Mouse (Mus musculus): ENCODE data around the gene AC161166.1. TPM values are rescaled to one million over a fixed set of nuclear protein-coding genes. Genes with fewer than 3 reads are reported as not detected.
A peak's percentile ranks its signal among the peaks of the same experiment; 100 is the strongest.

Gene AC161166.1
- total and polyA plus RNA-seq, 3 experiments, result 0.22 TPM; not detected in 2

DNA sequence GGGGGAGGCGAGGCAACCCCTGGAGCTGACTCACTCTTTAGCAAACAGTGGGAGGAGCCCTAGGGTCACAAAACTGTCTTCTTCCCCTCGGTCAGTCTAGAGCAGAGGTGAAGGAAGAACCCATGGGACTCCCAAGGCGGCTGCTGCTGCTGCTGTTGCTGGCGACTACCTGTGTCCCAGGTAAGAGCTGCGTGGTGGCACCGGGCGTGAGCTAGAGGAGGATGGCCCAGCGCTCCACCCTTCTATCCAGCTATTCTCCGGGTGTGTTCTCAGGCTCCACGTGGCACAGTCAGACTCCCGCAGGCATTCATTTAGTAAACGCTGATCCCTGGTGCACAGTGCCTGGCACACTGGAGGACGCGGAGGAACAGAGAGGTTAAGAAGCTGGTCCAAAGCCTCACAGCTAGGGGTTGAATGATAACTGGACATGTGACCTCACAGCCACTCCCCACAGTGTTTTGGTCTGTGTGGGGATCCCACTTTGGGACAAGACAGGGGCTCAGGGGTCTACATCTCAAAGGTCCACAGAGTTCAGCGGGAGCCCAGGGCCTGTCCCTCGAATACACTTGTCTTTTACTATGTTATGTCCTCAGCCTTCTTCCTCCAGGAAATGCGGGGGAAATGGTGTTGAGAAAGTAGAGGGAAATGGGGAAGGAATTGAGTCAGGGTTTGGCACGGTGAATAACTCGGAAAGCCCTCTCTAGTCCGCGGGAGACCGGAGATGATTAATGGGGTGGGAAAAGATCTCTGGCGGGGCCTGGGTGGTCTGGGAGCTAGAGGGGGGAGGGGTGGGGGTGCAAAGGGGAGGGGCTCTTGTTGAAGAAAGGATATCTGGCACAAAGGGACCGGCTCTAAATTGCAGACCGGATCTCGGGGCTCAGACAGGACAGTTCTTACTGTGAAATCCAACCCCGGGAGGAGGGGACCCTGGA lies 49.6 kb downstream of the AC161166.1 start, which contains the start of gene Plaur:
Gene Plaur (plus strand): TSS at position 97 of the 932 bp plus-strand sequence.
- Histone ChIP-seq H3K27me3 (ENCODE audit: insufficient read depth, low read length) (peaks cover 35% of the 10 kb centered on the region), H3K36me3 (replicated peaks) (no peaks in the 10 kb centered on the region), H3K4me3 (ENCODE audit: low read depth, low read length) (peak within 1 kb of the TSS; percentile 9; the same call in 1 of the 2 replicates), H3K9me3 (replicated peaks) (no peaks in the 10 kb centered on the region), H3K4me1 (ENCODE audit: insufficient read depth, low read depth, low read length) (peaks cover 12% of the 10 kb centered on the region)
- no peak for TF ChIP-seq CTCF (IDR thresholded peaks at IDR 0.05; ENCODE audit: low read depth, low read length)
- no peak for TF ChIP-seq POLR2AphosphoS5 (IDR thresholded peaks at IDR 0.05; ENCODE audit: insufficient replicate concordance, low read depth, low read length)
- TF ChIP-seq GATA2 (IDR thresholded peaks at IDR 0.05; ENCODE audit: borderline replicate concordance, low read depth, low read length), result no peak
- TF ChIP-seq TAL1 (conservative IDR thresholded peaks at IDR 0.05; ENCODE audit: low read depth, low read length), result no peak
- no peak for TF ChIP-seq GATA1 (IDR thresholded peaks at IDR 0.05; ENCODE audit: borderline replicate concordance, low read length)
- no peak for ATAC-seq (ENCODE audit: extremely low read depth, insufficient number of reproducible peaks, low FRiP score, poor library complexity, severe bottlenecking)
- DNase-seq (ENCODE audit: low spot score), result peak; percentile 45

DNA sequence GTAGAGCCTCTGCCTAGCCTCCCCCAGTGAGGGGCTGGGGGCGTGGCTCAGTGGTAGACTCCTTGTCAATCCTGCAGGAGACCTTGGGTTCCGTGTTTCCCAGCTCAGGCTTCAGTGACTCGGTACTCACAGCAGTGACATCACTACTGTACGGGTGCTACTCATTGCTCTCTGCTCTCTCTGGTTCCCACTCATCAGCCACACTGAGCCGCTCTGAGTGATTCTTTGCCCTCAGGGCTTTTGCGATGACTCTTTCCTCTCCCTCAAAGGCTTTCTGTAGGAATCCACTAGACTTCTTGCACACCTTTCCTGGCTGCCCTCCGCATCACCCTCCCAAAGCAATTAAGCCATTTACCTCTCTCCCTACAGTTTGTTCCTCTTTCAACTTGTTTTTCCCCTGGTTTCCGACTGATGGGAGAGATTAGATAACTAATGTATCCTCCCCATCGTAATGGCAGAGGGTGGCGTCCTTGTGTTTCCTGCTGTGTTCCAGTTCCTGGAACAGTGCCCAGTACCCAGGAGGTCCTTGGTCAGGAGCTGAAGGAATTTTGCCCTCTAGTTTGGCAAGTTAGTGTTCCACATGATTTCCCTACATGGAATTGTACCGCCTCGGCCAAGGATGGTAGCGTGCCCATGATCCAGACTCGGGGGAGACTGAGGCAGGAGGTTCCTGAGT lies 50.7 kb downstream of the AC161166.1 start:
- DNase-seq (ENCODE audit: low spot score) (no peak), ATAC-seq (ENCODE audit: extremely low read depth, insufficient number of reproducible peaks, low FRiP score, poor library complexity, severe bottlenecking) (no peak)
- Histone ChIP-seq H3K36me3 (replicated peaks) (no peaks in the 10 kb centered on the region), H3K4me1 (ENCODE audit: insufficient read depth, low read depth, low read length) (peaks cover 12% of the 10 kb centered on the region), H3K9me3 (replicated peaks) (no peaks in the 10 kb centered on the region), H3K4me3 (ENCODE audit: low read depth, low read length) (no peak overlapping the region), H3K27me3 (ENCODE audit: insufficient read depth, low read length) (peaks cover 37% of the 10 kb centered on the region)
- TF ChIP-seq POLR2AphosphoS5 (IDR thresholded peaks at IDR 0.05; ENCODE audit: insufficient replicate concordance, low read depth, low read length) (no peak), GATA1 (IDR thresholded peaks at IDR 0.05; ENCODE audit: borderline replicate concordance, low read length) (no peak), GATA2 (IDR thresholded peaks at IDR 0.05; ENCODE audit: borderline replicate concordance, low read depth, low read length) (no peak), TAL1 (conservative IDR thresholded peaks at IDR 0.05; ENCODE audit: low read depth, low read length) (no peak), CTCF (IDR thresholded peaks at IDR 0.05; ENCODE audit: low read depth, low read length) (no peak)

Other genes with a start within 250 kb of the AC161166.1 start
Only the 20 nearest of the 22 such genes appear.
- gene Zfp61, start 211.2 kb downstream of the AC161166.1 start, total RNA-seq (2014; fragmentation: Nextera tagmentation), result 14.7 and 19.0 TPM in 2 replicates
- 21.5 and 23.2 TPM in 2 replicates for gene Zfp61, start 211.2 kb downstream of the AC161166.1 start, total RNA-seq (2017)
- 3.9 and 5.0 TPM in 2 replicates for gene Zfp61, start 211.2 kb downstream of the AC161166.1 start, polyA plus RNA-seq (2012)
- gene Zfp94, start 195.8 kb downstream of the AC161166.1 start, total RNA-seq (2014; fragmentation: Nextera tagmentation), result 8.9 and 12.5 TPM in 2 replicates
- 5.4 and 6.0 TPM in 2 replicates for gene Zfp94, start 195.8 kb downstream of the AC161166.1 start, total RNA-seq (2017)
- gene Zfp94, start 195.8 kb downstream of the AC161166.1 start, polyA plus RNA-seq (2012), result 3.1 and 3.5 TPM in 2 replicates
- gene Tescl, start 178.5 kb downstream of the AC161166.1 start, total RNA-seq (2014; fragmentation: Nextera tagmentation), result not detected in 2 replicates
- gene Tescl, start 178.5 kb downstream of the AC161166.1 start, total RNA-seq (2017), result not detected in 2 replicates
- gene Tescl, start 178.5 kb downstream of the AC161166.1 start, polyA plus RNA-seq (2012), result not detected in 2 replicates
- not detected in 2 replicates for gene Lypd5, start 163.3 kb downstream of the AC161166.1 start, total RNA-seq (2014; fragmentation: Nextera tagmentation)
- gene Lypd5, start 163.3 kb downstream of the AC161166.1 start, total RNA-seq (2017), result not detected in 2 replicates
- not detected in 2 replicates for gene Lypd5, start 163.3 kb downstream of the AC161166.1 start, polyA plus RNA-seq (2012)
- 14.0 and 40.3 TPM in 2 replicates for gene Kcnn4, start 142.2 kb downstream of the AC161166.1 start, total RNA-seq (2014; fragmentation: Nextera tagmentation)
- gene Kcnn4, start 142.2 kb downstream of the AC161166.1 start, total RNA-seq (2017), result 20.4 and 22.9 TPM in 2 replicates
- gene Kcnn4, start 142.2 kb downstream of the AC161166.1 start, polyA plus RNA-seq (2012), result 66.2 and 70.4 TPM in 2 replicates
- gene Smg9, start 112.8 kb downstream of the AC161166.1 start, total RNA-seq (2014; fragmentation: Nextera tagmentation), result 21.7 and 77.3 TPM in 2 replicates
- gene Smg9, start 112.8 kb downstream of the AC161166.1 start, total RNA-seq (2017), result 16.1 and 19.1 TPM in 2 replicates
- gene Smg9, start 112.8 kb downstream of the AC161166.1 start, polyA plus RNA-seq (2012), result 61.5 and 67.4 TPM in 2 replicates
- 2.0 TPM in 1 of 2 replicates, not detected in the other for gene Irgc1, start 60.2 kb downstream of the AC161166.1 start, total RNA-seq (2014; fragmentation: Nextera tagmentation)
- 0.33 TPM in 1 of 2 replicates, not detected in the other for gene Irgc1, start 60.2 kb downstream of the AC161166.1 start, total RNA-seq (2017)
- 0.06 and 0.09 TPM in 2 replicates for gene Irgc1, start 60.2 kb downstream of the AC161166.1 start, polyA plus RNA-seq (2012)
- not detected in 2 replicates for gene Plaur, start 50.0 kb downstream of the AC161166.1 start, total RNA-seq (2014; fragmentation: Nextera tagmentation)
- 0.11 and 0.17 TPM in 2 replicates for gene Plaur, start 50.0 kb downstream of the AC161166.1 start, total RNA-seq (2017)
- gene Plaur, start 50.0 kb downstream of the AC161166.1 start, polyA plus RNA-seq (2012), result 0.11 and 0.17 TPM in 2 replicates
- gene Cadm4, start 30.4 kb downstream of the AC161166.1 start, total RNA-seq (2014; fragmentation: Nextera tagmentation), result not detected in 2 replicates
- 0.06 TPM in 1 of 2 replicates, not detected in the other for gene Cadm4, start 30.4 kb downstream of the AC161166.1 start, total RNA-seq (2017)
- 0.02 and 0.16 TPM in 2 replicates for gene Cadm4, start 30.4 kb downstream of the AC161166.1 start, polyA plus RNA-seq (2012)
- gene Zfp428, start 5.4 kb downstream of the AC161166.1 start, total RNA-seq (2014; fragmentation: Nextera tagmentation), result 1.7 and 2.6 TPM in 2 replicates
- gene Zfp428, start 5.4 kb downstream of the AC161166.1 start, total RNA-seq (2017), result 3.8 and 4.4 TPM in 2 replicates
- 39.9 and 53.3 TPM in 2 replicates for gene Zfp428, start 5.4 kb downstream of the AC161166.1 start, polyA plus RNA-seq (2012)
- gene Irgq, start 18.2 kb upstream of the AC161166.1 start, total RNA-seq (2014; fragmentation: Nextera tagmentation), result 5.5 and 6.2 TPM in 2 replicates
- 4.0 and 4.6 TPM in 2 replicates for gene Irgq, start 18.2 kb upstream of the AC161166.1 start, total RNA-seq (2017)
- 3.6 and 3.9 TPM in 2 replicates for gene Irgq, start 18.2 kb upstream of the AC161166.1 start, polyA plus RNA-seq (2012)
- gene Pinlyp, start 33.7 kb upstream of the AC161166.1 start, total RNA-seq (2014; fragmentation: Nextera tagmentation), result not detected in 2 replicates
- gene Pinlyp, start 33.7 kb upstream of the AC161166.1 start, total RNA-seq (2017), result not detected in 2 replicates
- not detected in 2 replicates for gene Pinlyp, start 33.7 kb upstream of the AC161166.1 start, polyA plus RNA-seq (2012)
- 52.7 and 69.8 TPM in 2 replicates for gene Xrcc1, start 33.8 kb upstream of the AC161166.1 start, total RNA-seq (2014; fragmentation: Nextera tagmentation)
- gene Xrcc1, start 33.8 kb upstream of the AC161166.1 start, total RNA-seq (2017), result 79.2 and 85.9 TPM in 2 replicates
- gene Xrcc1, start 33.8 kb upstream of the AC161166.1 start, polyA plus RNA-seq (2012), result 211 and 326 TPM in 2 replicates
- gene Ethe1, start 75.1 kb upstream of the AC161166.1 start, total RNA-seq (2014; fragmentation: Nextera tagmentation), result 9.1 and 12.0 TPM in 2 replicates
- gene Ethe1, start 75.1 kb upstream of the AC161166.1 start, total RNA-seq (2017), result 4.8 and 8.6 TPM in 2 replicates
- gene Ethe1, start 75.1 kb upstream of the AC161166.1 start, polyA plus RNA-seq (2012), result 11.0 and 12.0 TPM in 2 replicates
- not detected in 2 replicates for gene Zfp575, start 75.2 kb upstream of the AC161166.1 start, total RNA-seq (2014; fragmentation: Nextera tagmentation)
- gene Zfp575, start 75.2 kb upstream of the AC161166.1 start, total RNA-seq (2017), result 0.05 TPM in 1 of 2 replicates, not detected in the other
- gene Zfp575, start 75.2 kb upstream of the AC161166.1 start, polyA plus RNA-seq (2012), result not detected in 2 replicates
- 2.3 and 8.0 TPM in 2 replicates for gene Phldb3, start 98.3 kb upstream of the AC161166.1 start, total RNA-seq (2014; fragmentation: Nextera tagmentation)
- gene Phldb3, start 98.3 kb upstream of the AC161166.1 start, total RNA-seq (2017), result 1.1 and 1.4 TPM in 2 replicates
- gene Phldb3, start 98.3 kb upstream of the AC161166.1 start, polyA plus RNA-seq (2012), result 4.9 and 6.0 TPM in 2 replicates
- not detected in 2 replicates for gene Lypd3, start 124.1 kb upstream of the AC161166.1 start, total RNA-seq (2014; fragmentation: Nextera tagmentation)
- gene Lypd3, start 124.1 kb upstream of the AC161166.1 start, total RNA-seq (2017), result 0.23 TPM in 1 of 2 replicates, not detected in the other
- not detected in 2 replicates for gene Lypd3, start 124.1 kb upstream of the AC161166.1 start, polyA plus RNA-seq (2012)
- gene Tex101, start 164.2 kb upstream of the AC161166.1 start, total RNA-seq (2014; fragmentation: Nextera tagmentation), result not detected in 2 replicates
- gene Tex101, start 164.2 kb upstream of the AC161166.1 start, total RNA-seq (2017), result 0.16 TPM in 1 of 2 replicates, not detected in the other
- not detected in 2 replicates for gene Tex101, start 164.2 kb upstream of the AC161166.1 start, polyA plus RNA-seq (2012)
- not detected in 2 replicates for gene BC049730, start 196.8 kb upstream of the AC161166.1 start, total RNA-seq (2014; fragmentation: Nextera tagmentation)
- not detected in 2 replicates for gene BC049730, start 196.8 kb upstream of the AC161166.1 start, total RNA-seq (2017)
- gene BC049730, start 196.8 kb upstream of the AC161166.1 start, polyA plus RNA-seq (2012), result not detected in 2 replicates
- not detected in 2 replicates for gene Gm4763, start 214.5 kb upstream of the AC161166.1 start, total RNA-seq (2014; fragmentation: Nextera tagmentation)
- not detected in 2 replicates for gene Gm4763, start 214.5 kb upstream of the AC161166.1 start, total RNA-seq (2017)
- not detected in 2 replicates for gene Gm4763, start 214.5 kb upstream of the AC161166.1 start, polyA plus RNA-seq (2012)

All from G1E (cell line).